Mouse (Mus musculus) spleen, postnatal 36 days (tissue): ENCODE results near the gene Insr.
"Not testable (repeated sequence)": the region's sequence is repeated elsewhere in the genome, so short reads cannot be mapped to it uniquely, and the experiment has no call there.

Experiments
- DNase-seq, 2 experiments: peaks; one replicate each; pipeline ENCODE4 v3.0.0; 2022; ENCODE audit warnings: low spot score in 2 of 2, mixed read lengths in 1 of 2

The Insr gene

GRCm38 (mm10) chr8:3232601-3233000 is 46.8 kb downstream of the Insr start:
- DNase-seq = no peak

DNA sequence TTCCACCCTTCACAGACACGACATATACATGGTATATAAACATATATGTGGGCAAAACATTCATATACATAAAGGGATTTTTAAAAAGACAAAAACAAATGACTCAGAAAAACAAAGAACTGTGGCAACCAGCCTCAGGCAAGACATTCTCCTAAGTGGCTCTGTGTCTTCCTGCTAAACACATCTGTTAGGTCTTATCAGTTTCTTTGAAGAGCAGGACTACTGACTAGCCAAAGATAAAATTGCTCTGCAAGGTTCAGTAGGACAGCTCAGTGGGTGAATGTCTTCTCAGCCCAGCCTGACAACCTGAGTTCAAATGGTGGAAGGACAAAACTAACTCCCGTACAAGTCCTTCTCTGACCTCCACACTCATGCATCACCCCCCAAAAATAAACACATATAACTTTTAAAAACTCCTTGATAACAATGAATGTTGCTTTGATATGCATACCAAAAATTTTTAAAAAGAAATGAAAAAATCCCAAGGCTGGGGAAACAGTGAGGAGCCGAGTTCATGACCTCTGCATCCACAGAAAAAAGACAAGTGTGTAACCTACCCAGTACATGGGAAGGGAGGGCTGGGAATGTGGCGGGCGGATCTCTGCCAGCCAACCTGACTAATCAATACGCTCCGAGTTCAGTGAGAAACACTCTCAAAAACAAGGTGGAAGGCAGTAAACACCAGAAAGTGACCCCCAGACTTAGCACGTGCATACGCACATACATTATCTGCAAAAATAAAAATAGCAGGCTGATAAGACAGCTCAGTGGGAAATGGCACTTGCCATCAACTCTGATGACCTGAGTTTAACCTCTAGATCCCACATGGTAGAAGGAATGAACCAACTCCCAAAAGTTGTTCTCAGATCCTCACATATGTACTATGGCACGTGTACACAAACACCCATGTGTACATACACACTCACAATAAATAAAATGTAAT is 49.0 kb downstream of the Insr start:
- no peak for DNase-seq

GRCm38 (mm10) chr8:3227423-3227822 is 52.0 kb downstream of the Insr start:
- DNase-seq = no peak

DNA sequence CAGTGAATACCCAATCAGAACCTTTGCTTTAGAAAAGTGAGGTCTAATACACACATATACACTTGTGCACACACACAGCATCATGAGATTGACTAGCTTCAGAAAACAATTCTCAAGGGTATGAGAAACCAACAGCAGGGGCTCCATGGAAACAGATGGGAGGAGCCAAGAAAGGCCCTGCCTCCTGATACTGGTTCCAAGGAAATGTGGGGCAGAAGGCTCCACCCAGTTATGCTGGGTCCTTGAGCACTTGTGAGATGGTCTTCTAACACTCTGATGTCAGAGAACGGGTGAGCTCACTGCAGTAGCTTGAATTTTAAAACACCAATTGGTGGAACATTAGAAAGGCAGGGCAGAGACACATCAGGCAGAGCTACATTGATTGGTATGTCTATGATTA is 53.7 kb downstream of the Insr start:
- DNase-seq = no peak

GRCm38 (mm10) chr8:3225184-3225583 is 54.2 kb downstream of the Insr start:
- DNase-seq = no peak

- no peak for DNase-seq
These were observed 56.8 kb downstream of the Insr start for GRCm38 (mm10) chr8:3222636-3222965.

- DNase-seq = no peak
These were observed 57.3 kb downstream of the Insr start for GRCm38 (mm10) chr8:3221960-3222635.

DNA sequence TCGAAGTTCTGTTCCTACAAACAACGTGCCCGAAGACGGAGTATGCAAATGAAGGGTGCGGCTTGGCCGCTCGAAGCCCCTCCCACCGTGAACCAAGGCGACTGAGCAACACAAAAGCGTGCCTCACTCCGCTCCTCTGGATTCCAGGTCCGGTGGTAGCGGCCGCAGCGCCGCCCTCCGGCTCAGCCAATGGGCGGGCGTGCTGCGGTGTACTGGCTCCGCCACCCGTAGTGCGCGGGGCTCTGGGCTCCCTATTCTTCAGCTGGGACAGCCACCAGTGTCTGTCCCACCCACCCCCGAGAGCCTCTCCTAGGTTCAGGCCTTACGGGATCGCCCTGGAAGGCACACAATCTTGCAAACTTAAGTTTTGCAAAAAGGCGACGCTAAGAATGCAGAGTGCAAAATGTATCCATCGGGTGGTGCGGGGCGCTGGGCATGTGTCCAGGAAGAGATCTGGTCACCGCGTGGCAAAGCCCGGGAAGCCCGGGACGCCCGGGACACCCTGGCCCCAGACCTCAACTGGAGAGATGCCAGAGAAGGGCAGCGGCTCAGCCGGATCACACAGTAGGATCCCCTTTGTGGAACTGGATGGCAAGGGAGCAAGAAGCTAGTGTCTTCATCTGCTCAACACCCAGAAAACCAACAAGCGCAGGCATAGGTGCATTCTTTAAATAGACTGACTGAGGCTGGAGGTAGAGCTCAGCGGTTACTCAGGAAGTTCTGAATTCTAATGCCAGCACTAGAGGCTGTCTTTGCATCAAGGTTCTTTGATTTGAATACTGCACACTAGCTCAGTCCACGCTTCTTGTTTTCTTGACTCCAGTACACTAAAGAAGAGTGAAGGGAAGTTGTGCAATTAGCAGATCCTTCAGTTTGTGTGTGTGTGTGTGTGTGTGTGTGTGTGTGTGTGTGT is 58.1 kb downstream of the Insr start:
- DNase-seq = peak; percentile 93 to 94

DNA sequence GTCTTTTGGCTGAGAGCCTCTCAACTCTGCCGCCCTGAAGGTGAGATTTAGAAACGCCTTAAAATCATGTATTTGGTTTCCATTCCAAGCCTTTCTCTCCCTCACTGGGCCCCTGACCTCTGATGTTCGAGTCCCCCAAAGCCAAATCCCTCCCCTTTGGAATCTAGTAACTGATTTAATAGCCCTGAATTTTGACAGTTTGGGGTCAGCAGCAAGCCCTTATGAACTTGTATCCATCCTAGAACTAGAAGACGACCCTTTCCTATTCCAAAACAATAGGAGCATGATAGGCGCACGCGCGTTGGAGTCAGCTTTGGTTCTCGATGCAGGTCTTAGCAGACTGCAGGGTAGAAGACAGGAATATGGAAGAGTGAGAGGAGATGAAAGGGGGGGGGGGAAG is 58.9 kb downstream of the Insr start:
- peak in 1 of 2 experiments; percentile 12 for DNase-seq

DNA sequence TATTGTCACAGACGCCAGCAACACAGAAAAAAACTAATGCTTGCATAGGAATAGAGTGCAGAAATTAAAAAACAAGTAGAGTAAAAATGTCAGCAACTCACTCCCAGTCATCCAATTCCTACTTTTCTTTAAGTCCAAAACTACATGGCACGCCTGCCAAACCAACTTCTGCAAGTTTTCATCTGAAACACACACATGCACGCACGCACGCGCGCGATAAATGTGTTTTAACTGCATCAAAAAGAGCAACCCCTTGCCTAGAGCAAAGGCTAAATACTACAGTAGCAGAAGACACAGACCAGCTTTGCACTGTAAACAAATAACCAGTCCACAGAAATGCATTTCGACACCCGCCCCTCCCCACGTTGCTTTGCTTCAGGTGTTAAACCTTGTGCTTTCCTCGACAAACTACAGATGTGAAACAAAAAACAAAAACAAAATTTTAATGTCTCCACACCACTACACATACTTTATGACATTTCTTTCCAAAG is 59.5 kb downstream of the Insr start:
- no peak for DNase-seq

DNA sequence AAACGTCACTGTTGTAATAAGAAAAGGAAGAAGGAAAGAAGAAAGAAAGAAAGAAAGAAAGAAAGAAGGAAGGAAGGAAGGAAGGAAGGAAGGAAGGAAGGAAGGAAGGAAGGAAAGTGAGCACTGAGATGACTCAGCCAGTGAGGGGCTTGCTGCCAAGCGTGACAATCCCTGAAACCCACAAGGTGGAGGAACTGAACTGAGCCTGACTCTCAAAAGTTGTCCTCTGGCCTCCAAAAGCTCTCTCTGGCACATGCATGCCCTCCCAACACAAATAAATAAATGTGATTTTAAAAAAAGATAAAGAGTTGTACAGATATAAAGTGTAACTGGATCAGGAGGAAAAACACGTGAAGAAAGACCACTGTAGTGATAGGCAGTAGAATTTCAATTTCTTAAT is 60.2 kb downstream of the Insr start:
- DNase-seq = no peak

DNA sequence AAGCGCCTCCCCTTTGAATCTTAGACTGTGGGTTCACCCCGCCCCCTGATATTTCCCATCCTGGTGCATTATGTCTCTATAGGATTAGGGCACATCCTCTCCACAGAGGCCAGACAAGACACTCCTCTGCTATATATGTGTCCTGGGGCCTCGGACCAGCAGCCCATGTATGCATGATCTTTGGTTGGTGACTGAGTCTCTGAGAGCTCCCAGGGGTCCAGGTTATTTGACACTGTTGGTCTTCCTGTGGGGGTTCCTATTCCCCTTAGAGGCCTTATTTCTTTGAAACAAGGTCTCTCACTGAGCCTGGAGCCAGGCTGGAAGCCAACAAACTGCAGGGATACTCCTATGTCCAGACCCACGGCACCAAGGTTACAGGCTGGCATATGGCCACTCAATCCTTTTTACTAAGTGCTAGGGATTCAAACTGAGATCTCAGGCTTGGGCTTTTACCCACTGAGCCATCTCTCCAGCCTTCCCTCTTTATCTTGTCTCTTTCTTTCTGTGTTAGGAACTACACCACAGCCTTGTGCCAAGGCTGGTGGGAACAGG is 62.8 kb downstream of the Insr start:
- DNase-seq = no peak

DNA sequence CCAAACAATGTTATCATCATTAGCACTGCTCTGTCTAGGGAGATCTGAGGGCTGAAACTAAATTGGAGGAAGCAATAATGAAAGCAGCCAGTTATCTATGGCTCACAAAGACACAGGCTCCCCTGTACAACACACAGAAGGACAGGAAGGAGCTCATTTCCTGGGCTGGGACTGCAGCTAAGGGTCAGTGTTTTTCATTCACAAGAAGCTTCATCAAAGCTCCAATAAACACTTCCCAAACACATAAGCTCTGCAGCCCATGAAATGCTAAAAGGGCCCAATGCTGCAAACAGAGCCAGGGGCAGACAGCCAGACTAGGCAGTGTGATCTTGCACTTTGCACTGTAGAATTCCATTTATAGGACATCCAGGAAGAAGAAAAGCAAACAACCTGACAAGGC is 63.9 kb downstream of the Insr start:
- no peak for DNase-seq

GRCm38 (mm10) chr8:3214601-3215000 is 64.8 kb downstream of the Insr start:
- no peak for DNase-seq

DNA sequence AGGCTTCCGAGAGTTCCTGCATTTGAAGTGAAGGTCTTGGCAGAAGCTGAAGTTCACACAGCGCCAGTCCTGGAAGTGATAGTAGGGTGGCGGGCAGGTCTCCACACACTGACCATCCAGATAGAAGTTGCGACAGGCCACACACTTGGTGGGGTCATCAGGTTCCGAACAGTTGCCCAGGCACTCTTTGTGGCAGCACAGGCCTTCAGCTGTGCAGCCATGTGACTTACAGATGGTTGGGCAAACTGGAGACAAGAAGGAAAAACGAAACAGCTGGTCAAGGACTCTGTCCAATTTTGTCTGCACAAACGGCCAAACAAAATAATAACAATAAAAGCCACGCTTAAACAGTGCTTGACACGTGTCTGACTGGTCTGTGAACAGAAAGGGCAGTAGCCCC is 68.0 kb downstream of the Insr start:
- DNase-seq = no peak

- no peak for DNase-seq
These were observed 69.5 kb downstream of the Insr start for GRCm38 (mm10) chr8:3209960-3210359.

GRCm38 (mm10) chr8:3209268-3209667 is 70.1 kb downstream of the Insr start:
- no peak for DNase-seq

- no peak for DNase-seq
These were observed 70.7 kb downstream of the Insr start for GRCm38 (mm10) chr8:3208729-3209128.

DNA sequence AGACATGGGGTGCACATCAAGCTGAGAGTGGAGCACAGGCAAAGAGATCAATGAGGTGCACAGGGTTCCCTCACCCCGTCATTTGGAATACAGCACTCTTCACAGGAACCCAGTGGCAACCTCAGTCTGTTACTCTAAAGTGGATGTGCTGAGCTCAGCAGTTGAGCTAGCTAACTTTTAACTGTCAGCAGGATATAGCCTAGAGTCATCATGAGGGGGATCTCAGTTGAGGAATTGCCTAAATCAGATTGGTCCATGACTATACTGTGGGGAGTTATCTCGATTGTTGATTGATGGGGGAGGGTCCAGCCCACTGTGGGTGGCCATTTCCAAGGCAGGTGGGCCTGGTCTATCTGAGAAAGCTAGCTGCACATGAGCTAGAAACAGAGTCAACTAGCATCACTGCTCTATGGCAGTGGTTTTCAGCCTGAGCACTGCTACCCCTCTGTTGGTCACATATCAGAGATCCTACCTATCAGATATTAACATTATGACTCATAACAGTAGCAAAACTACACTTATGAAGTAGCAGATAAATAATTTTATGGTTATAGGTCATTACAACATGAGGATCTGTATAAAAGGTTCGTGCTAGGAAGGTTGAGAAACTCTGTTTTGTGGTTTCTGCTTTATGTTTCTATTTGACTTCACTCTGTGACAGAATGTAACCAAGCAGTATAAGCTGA is 74.5 kb downstream of the Insr start:
- no peak for DNase-seq

- no peak for DNase-seq
These were observed 76.6 kb downstream of the Insr start for GRCm38 (mm10) chr8:3202792-3203191.

- DNase-seq = not testable (repeated sequence)
These were observed 85.1 kb downstream of the Insr start for GRCm38 (mm10) chr8:3194297-3194696.
